Mouse (Mus musculus) Muller cell, postnatal 12 days (primary cell): ENCODE data around the gene Bok.
"Not testable (repeated sequence)": the region's sequence is repeated elsewhere in the genome, so short reads cannot be mapped to it uniquely, and the experiment has no call there.

Experiments
- DNase-seq: peaks from one replicate; pipeline ENCODE4 v3.0.0-alpha.2; 2015; ENCODE audit errors: inconsistent ontology term

The Bok gene

DNA sequence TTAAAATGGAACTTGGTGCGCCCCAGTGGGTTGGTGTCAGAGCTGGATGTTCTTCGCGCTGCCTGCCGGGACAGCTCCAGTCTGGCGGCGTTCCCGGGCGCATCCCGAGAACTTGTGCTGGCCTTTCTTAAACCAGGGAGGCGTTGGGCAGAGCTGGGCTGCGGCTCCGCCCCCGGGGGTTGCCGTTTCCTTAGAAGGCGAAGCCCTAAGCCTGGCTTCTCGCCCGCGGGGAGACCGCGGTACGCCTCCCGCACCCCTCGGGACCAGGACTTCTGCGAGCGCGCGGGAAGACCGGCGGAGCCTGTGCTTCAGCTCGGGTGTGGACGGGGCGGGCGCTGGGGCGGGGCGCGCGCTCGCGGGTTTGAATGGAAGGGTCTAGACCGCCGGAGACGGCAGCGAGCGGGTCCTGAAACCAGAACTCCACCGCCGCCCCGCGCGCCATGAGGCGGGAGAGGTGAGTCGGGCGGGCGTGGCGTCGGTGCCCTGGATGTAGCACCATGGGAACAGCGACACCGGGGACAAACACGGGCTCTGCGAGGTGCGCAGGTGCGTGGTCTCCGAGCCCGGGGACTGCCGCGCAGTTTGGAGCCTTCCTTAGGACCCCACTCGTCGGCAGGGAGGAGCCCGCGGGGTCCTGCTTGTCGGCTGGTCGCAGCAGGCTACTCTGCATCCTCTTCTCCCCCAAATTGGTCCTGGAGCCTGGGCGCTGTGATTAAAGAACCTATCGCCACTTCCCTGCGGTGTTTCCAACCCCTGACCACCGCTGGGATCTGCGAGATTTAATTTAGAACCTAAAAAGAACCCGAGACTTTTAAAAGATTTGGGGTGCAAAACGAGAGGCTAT lies at the start of gene Bok:
Gene Bok, plus strand, starts transcription at position 260 of the 844 bp plus-strand sequence.
- peak; percentile 90 for DNase-seq

GRCm38 (mm10) chr1:93636211-93636897 lies 49.1 kb upstream of the Bok start:
- DNase-seq = no peak

DNA sequence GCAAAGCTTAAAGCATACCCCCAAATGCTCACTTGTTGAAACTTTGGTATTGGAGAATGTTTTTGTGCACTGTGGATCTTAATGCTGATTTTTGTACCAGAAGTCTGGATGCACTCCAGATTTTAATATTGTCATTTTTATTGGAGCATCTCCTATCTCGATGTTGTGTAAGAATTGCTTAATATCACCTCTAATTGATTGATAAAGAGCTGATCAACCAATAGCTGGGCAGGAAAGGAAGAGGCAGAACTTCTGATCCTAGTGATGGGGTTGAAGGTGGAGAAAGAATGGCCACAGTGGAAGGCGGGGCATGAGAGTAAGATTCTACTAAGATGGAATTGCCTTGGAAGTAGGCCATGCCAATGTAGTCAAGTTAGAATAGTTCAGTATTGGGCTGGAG lies 43.5 kb upstream of the Bok start:
- DNase-seq = no peak

- DNase-seq = no peak
These were observed 42.8 kb upstream of the Bok start for GRCm38 (mm10) chr1:93642692-93643091.

GRCm38 (mm10) chr1:93649604-93650172 lies 35.8 kb upstream of the Bok start:
- no peak for DNase-seq

- DNase-seq = no peak
These were observed 31.2 kb upstream of the Bok start for GRCm38 (mm10) chr1:93654275-93654674.

GRCm38 (mm10) chr1:93654798-93655197 lies 30.7 kb upstream of the Bok start:
- no peak for DNase-seq

DNA sequence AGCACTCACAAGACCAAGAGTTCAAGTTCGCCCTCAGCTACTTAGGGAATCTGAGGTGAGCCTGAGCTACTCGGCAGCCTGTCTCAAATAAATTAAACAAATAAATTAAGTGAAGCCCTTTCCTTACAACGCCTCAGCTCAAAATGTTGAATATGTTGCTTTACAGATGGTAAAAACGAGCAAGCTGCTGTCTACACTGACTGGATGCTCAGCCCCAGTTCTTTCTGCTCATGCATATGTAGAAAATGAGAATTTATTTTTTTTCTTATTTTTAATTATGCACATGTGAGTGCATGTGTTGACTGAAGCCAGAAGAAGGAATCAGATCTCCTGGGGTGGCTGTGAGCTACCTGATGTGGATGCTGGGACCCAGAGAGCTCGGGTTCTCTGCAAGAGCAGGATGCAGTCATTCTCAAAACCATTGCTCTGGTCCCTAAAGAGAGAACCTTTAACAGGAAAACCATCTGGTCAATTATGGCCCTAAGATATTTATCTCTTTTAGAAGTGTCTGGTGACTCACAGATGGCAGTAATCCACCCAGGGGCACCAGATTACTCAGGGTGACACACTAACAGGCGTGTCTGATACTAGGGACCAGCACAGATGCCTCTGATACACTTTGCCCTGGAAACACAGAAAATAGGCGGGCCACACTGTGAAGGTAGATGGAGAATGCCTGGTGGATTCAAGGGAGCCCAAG lies 29.0 kb upstream of the Bok start:
- no peak for DNase-seq

- no peak for DNase-seq
These were observed 28.5 kb upstream of the Bok start for GRCm38 (mm10) chr1:93657025-93657360.

DNA sequence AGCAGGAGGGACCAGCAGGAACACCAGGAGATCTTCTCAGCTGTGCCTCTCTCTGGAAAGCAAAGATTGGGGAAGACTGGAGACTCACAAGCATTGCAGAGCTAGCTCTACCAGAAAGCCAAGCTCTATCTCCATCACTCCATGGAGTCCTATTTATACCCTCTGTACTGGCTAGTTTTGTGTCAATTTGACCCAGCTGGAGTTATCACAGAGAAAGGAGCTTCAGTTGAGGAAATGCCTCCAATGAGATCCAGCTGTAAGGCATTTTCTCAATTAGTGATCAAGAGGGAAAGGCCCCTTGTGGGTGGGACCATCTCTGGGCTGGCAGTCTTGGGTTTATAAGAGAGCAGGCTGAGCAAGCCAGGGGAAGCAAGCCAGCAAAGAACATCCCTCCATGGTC lies 26.9 kb upstream of the Bok start, which contains the start of gene Stk25:
Gene Stk25, minus strand, starts transcription at position 101 of the 400 bp plus-strand sequence.
- not testable (repeated sequence) for DNase-seq

DNA sequence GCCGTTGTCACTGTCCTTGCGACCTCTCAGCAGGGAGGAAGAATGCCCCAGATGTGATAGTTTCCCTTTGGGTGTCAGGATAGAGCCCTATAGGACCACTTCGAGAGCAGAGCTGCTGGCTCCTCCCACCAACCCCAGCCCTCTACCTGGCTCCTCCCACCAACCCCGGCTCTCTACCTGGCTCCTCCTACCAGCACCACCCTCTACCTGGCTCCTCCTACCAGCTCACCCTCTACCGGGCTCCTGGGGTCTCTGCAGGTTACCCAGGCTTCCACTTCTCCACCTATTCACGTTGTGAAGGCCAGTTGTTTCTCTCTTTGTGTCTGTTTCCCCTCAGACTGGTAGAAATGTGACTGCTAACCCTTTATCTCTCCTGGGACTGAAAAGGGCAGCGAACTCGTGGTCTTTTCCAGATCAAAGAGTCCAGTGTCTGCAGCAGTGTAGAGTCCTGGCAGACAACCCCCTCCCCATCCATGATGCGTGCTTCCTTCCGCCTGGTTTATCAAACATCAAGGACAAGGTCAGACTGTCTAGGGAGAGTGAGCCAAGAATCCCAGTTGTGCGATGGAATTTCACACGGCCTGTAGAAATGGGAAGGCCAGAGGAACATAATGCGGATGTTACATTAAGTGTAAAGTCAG lies 17.6 kb upstream of the Bok start:
- DNase-seq = peak; percentile 55

DNA sequence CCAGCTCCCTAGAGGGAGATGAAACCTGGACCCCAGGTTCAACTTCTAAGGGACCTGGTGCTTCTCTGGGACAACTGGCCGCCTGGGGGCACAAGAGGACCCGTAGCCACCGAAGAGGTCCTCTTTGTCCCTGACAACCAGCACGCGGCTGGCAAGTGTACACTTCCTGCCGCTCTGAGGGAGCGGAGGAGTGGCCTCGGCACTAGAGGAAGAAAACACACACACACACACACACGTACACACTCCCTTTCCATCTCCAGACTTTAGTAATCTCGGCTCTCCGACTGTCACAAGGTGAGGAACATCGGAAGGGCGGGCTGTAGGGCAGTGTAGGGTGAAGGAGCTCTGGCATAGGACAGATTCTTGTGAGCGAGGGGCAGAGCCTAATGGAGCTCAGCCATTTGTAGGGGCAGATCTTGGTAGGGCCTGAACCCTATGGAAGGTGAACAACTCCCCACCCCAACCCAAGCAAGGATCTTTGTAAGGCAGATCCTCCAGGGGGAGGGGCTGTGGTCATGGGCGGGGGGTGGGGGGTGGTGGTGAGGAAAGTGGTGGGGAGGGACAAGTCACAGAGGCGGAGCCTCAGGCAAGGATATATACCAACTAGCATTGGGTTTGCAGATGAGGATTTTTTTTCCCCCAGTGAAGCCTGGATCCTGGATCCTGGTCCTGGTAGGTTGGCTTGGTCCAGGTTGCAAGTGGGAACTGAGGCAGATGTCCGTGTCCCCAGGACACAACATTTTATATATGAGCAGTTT lies 16.5 kb upstream of the Bok start:
- peak; percentile 80 for DNase-seq

GRCm38 (mm10) chr1:93669941-93670340 lies 15.5 kb upstream of the Bok start:
- no peak for DNase-seq

- DNase-seq = no peak
These were observed 12.8 kb upstream of the Bok start for GRCm38 (mm10) chr1:93672682-93673081.

DNA sequence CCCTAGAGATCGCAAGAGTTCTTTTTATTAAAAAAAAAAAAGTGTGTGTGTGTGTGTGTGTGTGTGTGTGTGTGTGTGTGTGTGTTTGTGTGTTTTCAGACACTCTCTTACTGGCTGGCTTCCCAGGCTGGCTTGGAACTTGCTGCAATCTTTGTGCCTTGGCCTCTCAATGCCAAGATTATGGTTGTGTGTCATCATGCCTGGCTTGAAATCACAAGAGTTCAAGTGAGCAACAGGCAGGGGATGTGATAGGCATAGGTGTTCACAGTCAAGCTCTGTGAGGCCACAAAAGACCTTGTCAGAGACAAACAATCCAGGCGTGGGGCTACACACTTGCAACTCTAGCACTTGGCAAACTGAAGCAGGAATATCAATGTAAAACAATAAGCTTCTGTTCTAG lies 7.1 kb upstream of the Bok start:
- peak; percentile 69 for DNase-seq

DNA sequence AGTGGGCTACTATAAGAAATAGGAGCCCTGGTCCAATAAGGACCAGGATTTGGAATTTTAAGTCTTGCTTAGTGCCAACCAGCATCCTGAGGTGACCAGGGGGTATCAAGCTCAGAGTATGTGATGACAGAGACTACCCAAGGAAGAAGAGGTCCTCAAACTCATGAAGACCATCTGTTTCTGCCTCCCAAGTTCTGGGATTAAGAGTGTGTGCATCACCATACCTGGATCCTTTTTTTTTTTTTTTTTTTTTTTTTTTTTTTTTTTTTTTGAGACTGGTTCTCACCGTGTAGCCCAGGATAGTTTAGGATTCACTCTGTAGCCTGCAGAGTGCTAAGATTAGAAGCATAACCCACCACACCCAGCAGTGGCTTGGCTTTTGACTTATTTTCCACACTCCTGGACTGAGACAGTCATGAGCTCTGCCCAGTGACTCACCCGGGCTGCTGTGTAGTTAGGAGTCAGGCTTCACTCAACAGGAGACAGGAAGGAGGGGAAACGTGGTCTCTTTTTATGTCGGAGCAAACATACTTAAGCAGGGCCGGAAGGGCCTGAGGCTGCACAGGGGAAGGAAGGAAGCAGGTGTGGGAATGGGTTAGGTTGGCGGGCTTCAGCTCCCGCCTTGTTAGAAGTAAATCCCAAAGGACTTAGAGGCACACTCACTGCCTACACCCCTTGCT lies 5.4 kb upstream of the Bok start:
- peak; percentile 30 for DNase-seq

- peak; percentile 77 for DNase-seq
These were observed 943 bp downstream of the Bok start for GRCm38 (mm10) chr1:93686245-93686960.

GRCm38 (mm10) chr1:93686961-93687320 lies 1.5 kb downstream of the Bok start:
- DNase-seq = no peak

DNA sequence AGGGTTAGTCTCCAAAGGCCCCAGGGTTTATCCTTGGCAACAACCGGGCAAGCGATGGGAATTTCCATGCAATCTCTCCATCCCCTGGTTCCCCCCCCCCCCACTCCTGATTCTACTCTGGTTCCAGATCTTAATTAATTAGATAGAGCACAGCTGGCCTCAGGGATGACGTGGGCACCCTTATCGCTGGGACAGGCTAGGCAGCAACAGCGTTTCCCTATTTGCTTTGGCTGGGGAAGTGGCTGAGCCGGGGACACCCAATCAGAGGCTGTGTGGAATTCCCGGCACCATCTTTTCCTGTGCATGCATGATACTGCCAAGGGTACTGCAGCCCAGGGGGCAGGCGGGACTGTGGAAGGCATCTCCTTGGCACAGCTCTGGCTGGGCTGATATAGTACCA lies 2.7 kb downstream of the Bok start:
- DNase-seq = no peak
